Mouse (Mus musculus) ES-E14 (cell line): ENCODE measurements at regions not wholly inside any gene's neighbourhood (a gene's known extent, or its start where the extent isn't known, plus 50 kb on each side); places are given as distances from the start of the nearest gene placed in this dataset.

Source experiments
- DNase-seq: peaks from one replicate; pipeline ENCODE4 v3.0.0-alpha.2; 2013; ENCODE audit warnings: low read depth, low spot score
- H3K27ac ChIP-seq: 2 replicates; pipeline ENCODE4 v1.5.1; 2012; ENCODE audit warnings: low read depth, mild to moderate bottlenecking, low read length, moderate library complexity, mixed read lengths; ENCODE audit not compliant: poor library complexity, insufficient read depth, severe bottlenecking
- H3K36me3 ChIP-seq: 2 replicates; pipeline ENCODE4 v1.6.1; 2012; ENCODE audit warnings: mild to moderate bottlenecking, low read length, moderate library complexity, mixed read lengths; ENCODE audit not compliant: control insufficient read depth, poor library complexity, insufficient read depth, severe bottlenecking
- H3K4me1 ChIP-seq, 2 experiments: fragments of 150-350 bp in 1 of 2; sonication (generic) in 1 of 2; 2 replicates each; pipeline ENCODE4 v1.6.1; 2012; ENCODE audit warnings: low read length in 2 of 2, mild to moderate bottlenecking in 1 of 2, mixed read lengths in 1 of 2; ENCODE audit not compliant: control insufficient read depth in 2 of 2, insufficient read depth in 2 of 2, poor library complexity in 1 of 2
- H3K4me3 ChIP-seq, 2 experiments: fragments of 150-350 bp in 1 of 2; sonication (generic) in 1 of 2; 2 replicates each; pipeline ENCODE4 v1.5.1; 2012; ENCODE audit warnings: low read length in 2 of 2, low read depth in 1 of 2, mild to moderate bottlenecking in 1 of 2, mixed read lengths in 1 of 2; ENCODE audit not compliant: insufficient read depth in 1 of 2, poor library complexity in 1 of 2, severe bottlenecking in 1 of 2
- H3K9ac ChIP-seq: 2 replicates; pipeline ENCODE4 v1.6.1; 2012; ENCODE audit warnings: low read depth, mild to moderate bottlenecking, low read length, mixed read lengths; ENCODE audit not compliant: poor library complexity, insufficient read depth, severe bottlenecking
- H3K9me3 ChIP-seq: fragments of 150-350 bp; sonication (generic); 2 replicates; pipeline ENCODE4 v1.6.1; 2012; ENCODE audit warnings: low read depth, mild to moderate bottlenecking, low read length; ENCODE audit not compliant: control insufficient read depth, insufficient read depth
- CHD2 ChIP-seq: IDR thresholded peaks from 2 replicates; pipeline ENCODE4 v1.6.1; 2014; ENCODE audit warnings: mild to moderate bottlenecking, low read depth, low read length, inconsistent platforms
- HCFC1 ChIP-seq: IDR thresholded peaks from 2 replicates; pipeline ENCODE4 v1.6.1; 2012; ENCODE audit warnings: low read length, inconsistent platforms, borderline replicate concordance; ENCODE audit not compliant: insufficient read depth
- MAFK ChIP-seq: IDR thresholded peaks from 2 replicates; pipeline ENCODE4 v1.6.1; 2014; ENCODE audit warnings: mild to moderate bottlenecking, low read depth, low read length, inconsistent platforms; ENCODE audit not compliant: insufficient read depth
- ZC3H11A ChIP-seq: IDR thresholded peaks from 2 replicates; pipeline ENCODE4 v1.6.1; 2012; ENCODE audit warnings: low read depth, mild to moderate bottlenecking, inconsistent platforms, low read length, borderline replicate concordance
- ZNF384 ChIP-seq: IDR thresholded peaks from 2 replicates; pipeline ENCODE4 v1.6.1; 2012; ENCODE audit warnings: low read depth, low read length, inconsistent platforms
- in situ Hi-C, 2 experiments: fragments of 600-800 bp; cut with MboI; formaldehyde crosslinking; loops; one replicate each; pipeline ENCODE4 v1.15.1; 2025; ENCODE audit warnings: low sequenced_read_pairs in 2 of 2, inconsistent platforms in 1 of 2; ENCODE audit not compliant: unreplicated experiment in 2 of 2

DNA sequence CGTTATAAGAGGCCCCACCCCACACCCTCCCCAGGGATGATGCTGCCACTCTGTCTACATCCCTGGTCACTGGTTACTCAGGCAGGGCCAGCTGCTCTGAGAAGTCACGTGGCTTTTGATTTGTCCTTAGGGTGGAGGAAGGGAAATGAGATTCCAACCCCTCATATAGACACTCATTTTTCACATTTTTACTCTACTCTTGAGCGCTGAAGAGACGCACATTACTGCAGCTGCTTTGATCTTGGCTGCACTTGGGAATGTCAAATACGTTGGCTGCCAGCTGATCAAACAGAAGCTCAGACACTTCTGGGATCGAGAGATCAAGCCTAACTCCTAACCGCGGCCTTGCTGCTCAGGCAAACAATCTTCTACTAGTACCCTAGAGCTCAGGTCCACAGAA, 88.2 kb upstream of the Slc45a1 start:
- TF ChIP-seq ZC3H11A (no peak), ZNF384 (no peak), CHD2 (no peak), HCFC1 (no peak), MAFK (no peak)
- DNase-seq: no peak
- no peak overlapping the region for H3K4me3 ChIP-seq
- no peak overlapping the region for H3K27ac ChIP-seq
- no peaks in the 10 kb centered on the region for H3K9me3 ChIP-seq
- in situ Hi-C loops: no loop called here
- H3K4me1 ChIP-seq: peaks cover 0 to 12% of the 10 kb centered on the region in 2 experiments; a peak in 2 of 4 replicates
- H3K9ac ChIP-seq: no peak overlapping the region
- H3K36me3 ChIP-seq: no peaks in the 10 kb centered on the region

DNA sequence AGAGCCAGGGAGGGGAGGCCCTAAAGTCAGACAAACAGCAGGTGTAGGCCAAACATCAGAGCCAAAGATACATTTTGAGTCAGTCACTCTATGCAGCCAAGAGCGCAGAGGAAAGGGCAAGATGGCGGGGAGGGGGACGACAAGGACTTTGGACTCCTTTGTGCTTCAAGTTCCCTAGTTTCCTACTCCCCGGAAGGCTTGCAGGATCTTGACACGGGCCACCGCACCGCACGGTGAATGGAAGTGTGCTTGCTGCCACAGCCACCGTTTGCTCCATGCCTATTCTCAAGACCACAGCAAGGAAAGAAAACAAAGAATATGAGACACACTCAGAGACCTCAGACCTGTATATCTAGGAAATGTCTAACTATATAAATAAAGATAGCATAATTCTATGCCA, 86.8 kb upstream of the Slc45a1 start:
- H3K9ac ChIP-seq: no peak overlapping the region
- H3K9me3 ChIP-seq: no peaks in the 10 kb centered on the region
- no peak overlapping the region for H3K27ac ChIP-seq
- TF ChIP-seq CHD2 (no peak), ZC3H11A (no peak), HCFC1 (no peak), ZNF384 (no peak), MAFK (no peak)
- DNase-seq: no peak
- no peaks in the 10 kb centered on the region for H3K36me3 ChIP-seq
- in situ Hi-C loops: no loop called here
- no peak overlapping the region for H3K4me3 ChIP-seq
- peaks cover 0 to 7% of the 10 kb centered on the region in 2 experiments; a peak in 2 of 4 replicates for H3K4me1 ChIP-seq

- no peaks in the 10 kb centered on the region for H3K36me3 ChIP-seq
- no peak for DNase-seq
- H3K9ac ChIP-seq: no peak overlapping the region
- H3K4me1 ChIP-seq: no peaks in the 10 kb centered on the region
- no peaks in the 10 kb centered on the region for H3K9me3 ChIP-seq
- H3K4me3 ChIP-seq: no peak overlapping the region
- in situ Hi-C loops: no loop called here
- TF ChIP-seq MAFK (no peak), HCFC1 (no peak), CHD2 (no peak), ZC3H11A (no peak), ZNF384 (no peak)
- H3K27ac ChIP-seq: no peak overlapping the region
Observed at GRCm38 (mm10) chr4:150730061-150730812, 78.3 kb upstream of the Slc45a1 start.

DNA sequence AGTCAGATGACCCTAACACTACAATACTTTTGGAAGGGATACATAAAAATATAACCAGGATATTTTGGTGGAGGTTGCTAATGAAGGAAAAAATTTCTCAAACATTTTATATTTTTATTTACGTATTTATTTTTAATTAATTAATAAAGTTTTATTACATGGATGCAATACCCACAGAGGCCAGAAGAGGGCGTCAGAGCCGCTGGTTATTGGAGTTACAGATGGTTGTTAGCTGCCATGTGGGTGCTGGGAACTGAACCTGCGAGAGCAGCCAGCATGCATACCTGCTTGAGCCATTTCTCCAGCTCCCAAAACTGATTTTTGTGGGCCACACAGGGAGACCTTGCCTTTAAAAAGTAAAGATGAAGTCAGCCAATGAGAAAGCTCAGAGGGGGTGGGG, 74.6 kb upstream of the Slc45a1 start:
- no peak overlapping the region for H3K27ac ChIP-seq
- H3K36me3 ChIP-seq: no peaks in the 10 kb centered on the region
- H3K4me3 ChIP-seq: no peak overlapping the region
- no peaks in the 10 kb centered on the region for H3K9me3 ChIP-seq
- no peak for DNase-seq
- TF ChIP-seq ZC3H11A (no peak), CHD2 (no peak), ZNF384 (no peak), HCFC1 (no peak), MAFK (no peak)
- in situ Hi-C loops: no loop called here
- no peak overlapping the region for H3K9ac ChIP-seq
- peaks cover 0 to 7% of the 10 kb centered on the region in 2 experiments; a peak in 2 of 4 replicates for H3K4me1 ChIP-seq

DNA sequence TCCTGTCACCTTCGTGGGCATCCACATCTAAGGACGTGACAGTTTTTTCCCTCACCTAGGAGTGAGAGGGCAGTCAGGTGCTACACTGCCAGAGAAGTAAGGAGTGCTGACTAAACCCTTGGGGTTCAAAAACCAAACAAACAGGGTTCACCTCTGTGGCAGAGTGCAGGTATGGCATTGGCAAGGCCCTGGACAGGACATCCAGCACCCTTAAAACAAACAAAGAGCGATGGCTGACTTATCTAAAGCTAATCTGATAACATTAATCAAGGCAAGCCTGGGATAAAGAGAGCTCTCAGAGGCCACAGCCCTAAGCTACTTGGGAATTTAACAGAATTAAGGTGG, 74.1 kb upstream of the Slc45a1 start:
- in situ Hi-C loops: no loop called here
- no peak overlapping the region for H3K4me3 ChIP-seq
- no peak for DNase-seq
- no peak overlapping the region for H3K27ac ChIP-seq
- TF ChIP-seq CHD2 (no peak), ZC3H11A (no peak), MAFK (no peak), ZNF384 (no peak), HCFC1 (no peak)
- H3K4me1 ChIP-seq: peaks cover 0 to 7% of the 10 kb centered on the region in 2 experiments; a peak in 2 of 4 replicates
- no peaks in the 10 kb centered on the region for H3K9me3 ChIP-seq
- no peaks in the 10 kb centered on the region for H3K36me3 ChIP-seq
- no peak overlapping the region for H3K9ac ChIP-seq
